Mouse (Mus musculus) gastrocnemius, adult 2 months (tissue): ENCODE results near the gene Emg1. TPM values are rescaled to one million over a fixed set of nuclear protein-coding genes. Genes with fewer than 3 reads are reported as not detected.
A peak's percentile ranks its signal among the peaks of the same experiment; 100 is the strongest.

Source experiments
- DNase-seq: peaks from one replicate; pipeline ENCODE4 v3.0.0; 2022
- H3K27ac ChIP-seq: fragments of 200-600 bp; 2 replicates; pipeline ENCODE4 v1.8.1; 2022; ENCODE audit warnings: mild to moderate bottlenecking
- H3K4me3 ChIP-seq: fragments of 200-600 bp; 2 replicates; pipeline ENCODE4 v1.8.1; 2022; ENCODE audit warnings: mild to moderate bottlenecking, moderate library complexity
- CTCF ChIP-seq: fragments of 200-600 bp; IDR thresholded peaks from 2 replicates; pipeline ENCODE4 v1.8.1; 2022; ENCODE audit warnings: antibody characterized with exemption, mild to moderate bottlenecking, moderate library complexity
- intact Hi-C: fragments of 180-260 bp; cut with DNase I; formaldehyde crosslinking; loops from one replicate; pipeline ENCODE4 v1.15.1; 2025
- total RNA-seq, 2 experiments: library from RNA; stranded (reverse); gene quantifications; 2 replicates each; pipeline ENCODE4 v1.2.3; 2021

Gene Emg1
- total RNA-seq, 2 experiments from 2014 or later, result 57.7 to 71.8 TPM

DNA sequence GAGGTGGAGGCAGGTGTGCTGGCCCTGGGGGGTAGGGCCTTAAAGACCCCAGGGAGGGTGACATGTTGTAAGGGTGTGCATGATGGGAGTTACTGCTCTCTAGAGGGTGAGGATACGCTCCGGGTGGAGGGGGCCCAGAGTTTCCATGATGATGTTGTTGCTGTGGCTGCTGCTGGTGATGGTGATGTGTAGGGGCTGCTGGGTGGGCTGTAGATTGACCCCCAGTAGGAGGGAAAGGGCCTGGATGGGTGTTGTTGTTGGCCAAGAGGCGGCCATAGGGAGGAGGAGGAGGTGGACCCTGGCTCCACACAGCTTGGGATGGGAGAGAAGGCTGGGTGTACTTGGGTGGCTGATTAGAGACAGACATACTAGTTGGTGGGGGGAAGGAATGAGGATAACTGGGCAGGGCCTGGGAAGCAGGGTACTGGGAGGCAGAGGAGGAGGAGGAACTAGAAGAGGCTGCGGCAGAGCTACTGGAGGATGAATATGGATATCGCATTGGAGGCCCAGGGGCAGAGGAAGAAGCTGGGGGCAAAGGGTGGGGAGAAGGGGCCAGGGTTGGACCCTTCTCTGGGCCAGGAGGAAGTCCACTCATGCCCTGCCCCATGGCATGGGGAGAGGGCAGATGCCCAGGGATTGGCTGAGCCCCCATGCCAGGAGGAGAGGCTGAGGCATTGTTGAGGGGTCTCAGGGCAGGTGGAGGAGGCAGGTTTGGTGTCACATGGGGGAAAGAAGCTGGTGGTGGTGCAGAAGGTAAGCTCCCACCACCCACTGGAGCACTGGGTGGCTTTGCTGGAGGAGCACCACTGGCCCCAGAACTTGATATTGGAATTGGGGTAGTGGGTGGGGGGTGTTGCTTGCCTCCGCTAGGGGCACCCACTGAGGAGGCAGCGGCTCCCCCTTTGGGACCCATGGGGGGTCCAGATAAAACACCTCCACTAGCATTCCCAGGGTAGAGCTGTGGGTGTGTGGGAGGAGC, 35.0 kb upstream of the Emg1 start:
- Histone ChIP-seq H3K4me3 (peak overlapping the region; percentile 86), H3K27ac (peak overlapping the region; percentile 98; the same call in 1 of the 2 replicates)
- DNase-seq, result peak; percentile 36
- TF ChIP-seq CTCF, result no peak
- intact Hi-C loops, result loop anchor here (10.0 kb wide), 1 partner anchor 332 kb away; the partner anchor contains the start of gene Pex5

DNA sequence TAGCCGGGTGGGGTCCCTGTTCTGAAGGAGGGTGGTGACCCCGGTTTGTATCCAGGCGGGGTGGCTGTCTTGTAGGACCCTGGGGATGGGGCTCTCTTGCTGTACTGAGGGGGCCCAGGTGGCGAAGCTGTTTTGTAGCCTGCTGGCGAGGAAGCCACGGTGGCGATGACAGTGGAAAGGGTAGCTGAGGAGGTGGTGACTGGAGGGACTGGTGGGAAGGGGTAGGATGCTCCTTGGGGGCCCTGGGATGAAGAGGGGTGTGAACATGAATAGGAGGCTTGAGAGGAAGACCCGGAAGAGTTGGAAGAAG, 34.3 kb upstream of the Emg1 start:
- peak overlapping the region; percentile 98 for H3K27ac ChIP-seq
- no peak for TF ChIP-seq CTCF
- intact Hi-C loops, result loop anchor here (10.0 kb wide), 1 partner anchor 331 kb away; the partner anchor contains the start of gene Pex5
- H3K4me3 ChIP-seq, result peak overlapping the region; percentile 86
- DNase-seq, result no peak

DNA sequence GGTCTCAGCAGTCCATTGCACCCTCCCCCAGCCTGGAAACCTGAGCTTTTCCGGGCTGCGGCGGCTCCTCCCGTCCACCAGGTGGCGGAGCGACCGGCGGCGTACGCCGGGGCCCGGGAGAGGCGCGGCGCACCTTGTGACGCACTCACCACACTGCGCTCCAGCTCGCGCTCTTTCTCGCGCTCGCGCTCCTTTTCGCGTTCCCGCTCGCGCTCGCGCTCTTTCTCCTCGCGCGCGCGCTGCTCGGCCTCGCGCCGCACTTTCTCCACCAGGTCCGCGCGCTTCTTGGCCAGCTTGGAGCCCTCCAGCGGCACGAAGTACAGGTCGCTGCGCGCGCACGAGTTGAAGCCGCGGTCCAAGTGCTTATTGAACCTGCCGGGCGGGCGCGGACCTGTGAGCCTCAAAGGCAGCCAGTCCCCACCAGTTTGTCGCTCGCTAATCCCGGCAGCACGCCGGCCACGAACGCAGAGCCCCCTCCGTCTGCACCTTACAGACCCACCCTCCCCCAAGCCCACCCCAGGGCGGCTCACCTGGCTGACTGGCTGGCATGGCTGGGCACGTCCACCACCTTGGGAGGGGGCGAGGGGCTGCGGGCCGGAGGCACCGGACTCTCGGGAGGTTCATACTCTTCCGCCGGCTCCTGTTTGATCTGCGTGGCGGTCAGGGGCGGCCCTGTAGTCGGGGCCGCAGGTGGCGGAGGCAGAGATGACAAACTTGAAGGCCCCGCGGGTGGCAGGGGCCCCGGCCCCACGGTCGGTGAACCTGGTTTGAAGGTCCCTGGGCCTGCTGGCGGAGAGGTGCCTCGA, 33.7 kb upstream of the Emg1 start:
- peak overlapping the region; percentile 86 for H3K4me3 ChIP-seq
- peak overlapping the region; percentile 98 for H3K27ac ChIP-seq
- TF ChIP-seq CTCF, result peak; percentile 98
- peak; percentile 97 for DNase-seq
- intact Hi-C loops, result loop anchor here (10.0 kb wide), 1 partner anchor 331 kb away; the partner anchor contains the start of gene Pex5

DNA sequence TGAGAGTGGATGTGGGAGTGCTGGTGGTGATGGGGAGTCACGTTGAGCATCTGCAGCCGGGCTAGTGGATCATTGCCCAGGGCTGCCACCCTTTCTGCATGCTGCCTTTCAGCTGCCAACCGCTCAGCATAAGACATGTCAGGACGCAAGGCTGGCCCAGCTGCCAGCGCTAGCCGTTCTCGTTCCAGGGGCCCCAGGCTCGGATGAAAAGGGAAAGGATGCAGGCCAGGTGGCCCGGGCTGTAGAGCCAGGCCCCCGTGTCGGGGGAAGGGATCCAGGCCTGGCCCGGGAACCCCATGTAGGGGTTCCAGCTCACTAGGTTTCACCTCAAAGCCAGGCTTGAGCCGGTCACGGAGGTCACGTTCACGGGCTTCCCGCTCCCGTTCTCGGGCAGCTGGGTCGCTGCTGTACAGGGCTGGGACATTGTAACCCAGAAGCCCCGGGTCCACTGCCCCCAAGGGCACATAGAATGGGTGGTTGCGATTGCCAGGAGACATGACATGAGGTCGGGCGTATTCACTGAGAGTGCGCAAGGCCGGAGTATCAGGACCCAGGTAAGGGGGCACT, 32.9 kb upstream of the Emg1 start:
- intact Hi-C loops, result loop anchor here (1.0 to 10.0 kb wide), 3 partner anchors 33 to 330 kb away; partner anchors contain the start of genes Emg1, Lpcat3, Pex5 and Phb2
- no peak for TF ChIP-seq CTCF
- Histone ChIP-seq H3K4me3 (peak overlapping the region; percentile 86), H3K27ac (peak overlapping the region; percentile 98)
- peak; percentile 52 for DNase-seq

DNA sequence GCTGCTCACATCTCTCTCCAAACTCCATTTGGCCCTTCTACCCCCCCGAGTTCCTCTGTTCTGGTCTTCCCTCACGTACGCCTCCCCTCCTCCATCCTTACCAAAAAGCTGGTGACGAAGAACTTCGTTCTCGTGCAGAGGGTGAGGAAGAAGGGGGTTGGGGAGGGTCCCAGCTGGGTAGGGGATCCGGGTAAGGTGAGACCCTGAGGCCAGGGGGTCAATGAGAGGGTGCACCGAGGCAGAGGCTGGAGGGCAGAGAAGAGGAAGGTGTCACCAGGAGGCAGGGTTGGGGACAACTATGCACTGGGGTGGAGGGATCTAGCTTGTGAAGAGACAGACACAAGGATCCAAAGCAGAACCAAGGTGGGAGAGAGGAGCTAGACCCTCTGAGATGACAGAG, 31.7 kb upstream of the Emg1 start:
- H3K27ac ChIP-seq, result no peak overlapping the region
- no peak for DNase-seq
- intact Hi-C loops, result loop anchor here (1.0 to 10.0 kb wide), 3 partner anchors 31 to 329 kb away; partner anchors contain the start of genes Emg1, Lpcat3, Pex5 and Phb2
- H3K4me3 ChIP-seq, result no peak overlapping the region
- TF ChIP-seq CTCF, result no peak

DNA sequence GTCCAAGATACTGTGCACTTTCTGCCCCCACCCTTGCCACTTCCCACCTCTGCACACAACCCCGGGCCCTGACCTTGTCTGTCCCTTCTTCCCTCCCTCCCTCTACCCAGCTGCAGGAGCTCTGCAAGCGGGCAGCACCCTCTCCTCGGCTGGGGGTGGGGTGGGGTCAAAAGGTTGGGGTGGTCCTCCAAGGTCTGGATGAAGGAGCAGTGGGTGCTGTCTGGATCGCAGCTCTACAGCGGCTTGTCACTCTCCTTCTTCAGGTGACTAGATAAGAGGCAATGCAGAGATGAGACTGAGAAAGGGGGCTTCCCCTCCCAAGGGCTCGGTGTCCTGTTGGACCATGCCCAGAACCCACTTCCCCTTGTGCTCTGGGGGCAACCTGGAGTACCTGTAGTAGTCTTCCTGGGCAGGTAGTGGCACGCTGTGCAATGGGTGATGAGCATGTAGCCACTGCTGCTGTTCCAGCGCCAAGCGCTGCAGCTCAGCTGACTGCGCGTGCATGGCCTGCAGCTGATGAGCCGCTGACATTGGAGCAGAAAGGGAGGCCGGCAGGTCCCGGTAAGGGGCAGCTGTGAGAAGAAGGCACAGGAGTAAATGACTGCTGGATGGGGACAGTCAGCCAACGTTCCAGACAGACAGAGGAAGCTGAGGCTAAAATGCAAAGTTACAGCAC, 31.0 kb upstream of the Emg1 start:
- no peak for DNase-seq
- no peak overlapping the region for H3K27ac ChIP-seq
- TF ChIP-seq CTCF, result no peak
- intact Hi-C loops, result loop anchor here (5.0 to 10.0 kb wide), 2 partner anchors 81 to 328 kb away; partner anchors contain the start of genes Lpcat3 and Pex5
- no peak overlapping the region for H3K4me3 ChIP-seq

- DNase-seq, result no peak
- H3K4me3 ChIP-seq, result peak overlapping the region; percentile 77
- TF ChIP-seq CTCF, result no peak
- intact Hi-C loops, result loop anchor here (5.0 to 10.0 kb wide), 2 partner anchors 80 to 327 kb away; partner anchors contain the start of genes Lpcat3 and Pex5
- H3K27ac ChIP-seq, result peak overlapping the region; percentile 97
These were observed 29.9 kb upstream of the Emg1 start for GRCm38 (mm10) chr6:124741842-124742241.

GRCm38 (mm10) chr6:124740888-124741761, 29.1 kb upstream of the Emg1 start, which contains the start of gene Grcc10:
Grcc10 (minus strand) TSS chr6:124741374.
- intact Hi-C loops, result loop anchor here (1.0 to 10.0 kb wide), 3 partner anchors 79 to 326 kb away; partner anchors contain the start of genes Lpcat3 and Pex5
- Histone ChIP-seq H3K4me3 (peak within 1 kb of the TSS; percentile 77), H3K27ac (peak within 1 kb of the TSS; percentile 97)
- peak; percentile 88 for DNase-seq
- no peak for TF ChIP-seq CTCF

DNA sequence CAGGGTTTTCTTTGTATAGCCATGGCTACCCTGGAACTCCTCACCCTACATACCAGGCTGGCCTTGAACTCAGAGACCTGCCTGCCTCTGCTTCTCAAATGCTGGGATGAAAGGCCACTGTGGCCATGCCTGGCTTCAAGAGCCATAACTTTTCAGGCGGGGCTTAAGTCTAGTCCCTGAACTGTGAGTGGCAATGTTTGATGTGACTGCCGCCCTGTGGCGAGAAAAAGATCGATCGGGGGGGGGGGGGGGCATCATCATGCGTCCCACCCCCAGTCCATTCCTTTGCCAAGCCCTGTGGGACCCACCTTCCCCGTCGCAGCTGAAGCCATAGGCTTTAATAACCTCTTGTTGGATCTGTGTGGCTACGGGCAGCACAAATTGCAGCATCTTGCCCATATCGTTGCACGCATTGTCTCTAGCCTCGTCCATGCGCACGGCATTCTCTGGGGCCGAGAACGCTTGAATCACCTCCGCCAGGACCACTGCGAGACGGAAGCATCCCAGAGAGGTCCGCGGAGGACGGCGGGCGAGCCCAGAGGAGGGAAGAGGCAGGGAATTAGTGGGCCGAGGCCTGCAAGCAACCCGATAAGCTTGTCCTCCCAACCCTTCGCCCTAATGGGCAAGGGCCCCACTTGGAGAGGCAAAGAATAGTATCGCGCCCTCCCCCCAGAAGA, 28.4 kb upstream of the Emg1 start:
- TF ChIP-seq CTCF, result peak; percentile 67
- Histone ChIP-seq H3K4me3 (peak overlapping the region; percentile 77), H3K27ac (peak overlapping the region; percentile 97)
- intact Hi-C loops, result loop anchor here (1.0 to 10.0 kb wide), 3 partner anchors 78 to 326 kb away; partner anchors contain the start of genes Lpcat3 and Pex5
- peak; percentile 61 for DNase-seq

DNA sequence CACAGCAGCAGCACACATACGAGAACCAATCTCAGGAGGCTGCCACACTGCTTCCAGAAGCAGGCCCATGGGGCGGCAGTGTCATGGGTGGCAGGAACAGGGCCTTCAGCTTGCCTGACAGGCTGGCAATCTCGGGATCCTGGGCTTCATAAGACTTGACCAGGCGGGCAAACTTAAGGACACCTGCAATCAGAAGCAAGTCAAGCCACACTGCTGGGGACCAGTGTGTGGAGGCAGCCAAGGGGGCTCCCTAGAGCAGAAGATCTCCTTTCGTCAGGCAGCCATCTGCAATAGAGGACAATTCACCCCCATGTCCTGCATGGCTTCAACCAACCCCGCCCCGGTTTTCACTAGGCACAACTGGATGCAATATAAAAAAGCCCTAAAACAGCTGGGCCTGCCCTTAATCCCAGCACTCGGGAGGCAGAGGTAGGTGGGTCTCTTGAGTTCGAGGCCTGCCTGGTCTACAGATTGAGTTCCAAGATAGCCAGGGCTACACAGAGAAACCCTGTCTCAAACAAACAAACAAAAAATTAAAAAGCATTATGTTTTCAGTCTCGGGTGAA, 27.3 kb upstream of the Emg1 start:
- DNase-seq, result no peak
- Histone ChIP-seq H3K4me3 (no peak overlapping the region), H3K27ac (peak overlapping the region; percentile 97)
- intact Hi-C loops, result loop anchor here (10.0 kb wide), 1 partner anchor 175 kb away; no protein-coding TSS in a partner anchor
- no peak for TF ChIP-seq CTCF
